Mouse (Mus musculus): ENCODE data around the gene Fam129b. TPM values are rescaled to one million over a fixed set of nuclear protein-coding genes. Genes with fewer than 3 reads are reported as not detected.

Gene Fam129b
- polyA plus RNA-seq, 1 experiment from 2014 or later, result 152 TPM

- Histone ChIP-seq H3K27me3 (no peaks in the 10 kb centered on the region), H3K4me1 (peaks cover 83% of the 10 kb centered on the region), H3K36me3 (no peaks in the 10 kb centered on the region), H3K4me3 (peak overlapping the region; percentile 8; the same call in 1 of the 2 replicates), H3K27ac (0 out of 2 replicates have a peak overlapping the region, but pooled peaks have one; percentile 54), H3K9ac (no peak overlapping the region), H3K9me3 (no peaks in the 10 kb centered on the region), H3K4me2 (peak overlapping the region; percentile 73; the same call in 1 of the 2 replicates)
- ATAC-seq (ENCODE audit: insufficient number of reproducible peaks, low FRiP score, low TSS enrichment, low read depth), result no peak
- 70% methylated on average over 5 of the region's 5 CpGs for WGBS
Measured at GRCm38 (mm10) chr2:32879593-32879992, 3.7 kb downstream of the Fam129b start.

- Histone ChIP-seq H3K4me2 (no peak overlapping the region), H3K9ac (no peak overlapping the region), H3K36me3 (no peaks in the 10 kb centered on the region), H3K27me3 (no peaks in the 10 kb centered on the region), H3K9me3 (no peaks in the 10 kb centered on the region), H3K4me1 (peaks cover 80% of the 10 kb centered on the region), H3K27ac (peak overlapping the region; percentile 80), H3K4me3 (no peak overlapping the region)
- 52% methylated on average over 6 of the region's 6 CpGs for WGBS
- no peak for ATAC-seq (ENCODE audit: insufficient number of reproducible peaks, low FRiP score, low TSS enrichment, low read depth)
Measured at GRCm38 (mm10) chr2:32881054-32881453, 5.1 kb downstream of the Fam129b start.

GRCm38 (mm10) chr2:32881723-32882122, 5.8 kb downstream of the Fam129b start:
- H3K36me3 ChIP-seq, result no peaks in the 10 kb centered on the region
- no peak overlapping the region for H3K9ac ChIP-seq
- H3K4me2 ChIP-seq, result no peak overlapping the region
- H3K4me3 ChIP-seq, result no peak overlapping the region
- ATAC-seq (ENCODE audit: insufficient number of reproducible peaks, low FRiP score, low TSS enrichment, low read depth), result no peak
- no peaks in the 10 kb centered on the region for H3K9me3 ChIP-seq
- H3K27ac ChIP-seq, result peak overlapping the region; percentile 80
- no peaks in the 10 kb centered on the region for H3K27me3 ChIP-seq
- 37% methylated on average over 3 of the region's 3 CpGs for WGBS
- H3K4me1 ChIP-seq, result peaks cover 83% of the 10 kb centered on the region

- Histone ChIP-seq H3K9ac (no peak overlapping the region), H3K4me3 (no peak overlapping the region), H3K4me2 (0 out of 2 replicates have a peak overlapping the region, but pooled peaks have one; percentile 14), H3K4me1 (peaks cover 82% of the 10 kb centered on the region), H3K36me3 (no peaks in the 10 kb centered on the region), H3K27me3 (no peaks in the 10 kb centered on the region), H3K9me3 (no peaks in the 10 kb centered on the region), H3K27ac (peak overlapping the region; percentile 80)
- whole genome bisulfite sequencing, result 42% methylated on average over 13 of the region's 21 CpGs
- ATAC-seq (ENCODE audit: insufficient number of reproducible peaks, low FRiP score, low TSS enrichment, low read depth), result peak; percentile 36; the same call in 1 of the 2 replicates
Measured at GRCm38 (mm10) chr2:32882283-32883043, 6.5 kb downstream of the Fam129b start.

GRCm38 (mm10) chr2:32884745-32885144, 8.8 kb downstream of the Fam129b start:
- Histone ChIP-seq H3K36me3 (no peaks in the 10 kb centered on the region), H3K27me3 (no peaks in the 10 kb centered on the region), H3K9ac (no peak overlapping the region), H3K27ac (peak overlapping the region; percentile 22), H3K4me3 (no peak overlapping the region), H3K9me3 (no peaks in the 10 kb centered on the region), H3K4me2 (no peak overlapping the region), H3K4me1 (peaks cover 79% of the 10 kb centered on the region)
- ATAC-seq (ENCODE audit: insufficient number of reproducible peaks, low FRiP score, low TSS enrichment, low read depth), result no peak
- 24% methylated on average over 7 of the region's 7 CpGs for WGBS

GRCm38 (mm10) chr2:32888029-32888428, 12.1 kb downstream of the Fam129b start:
- WGBS, result 17% methylated on average over 9 of the region's 9 CpGs
- Histone ChIP-seq H3K4me1 (peaks cover 68% of the 10 kb centered on the region), H3K27ac (peak overlapping the region; percentile 79), H3K36me3 (peaks cover 11% of the 10 kb centered on the region; the same call in 1 of the 2 replicates), H3K9me3 (no peaks in the 10 kb centered on the region), H3K9ac (no peak overlapping the region), H3K4me3 (no peak overlapping the region), H3K4me2 (no peak overlapping the region), H3K27me3 (no peaks in the 10 kb centered on the region)
- ATAC-seq (ENCODE audit: insufficient number of reproducible peaks, low FRiP score, low TSS enrichment, low read depth), result peak; percentile 52

GRCm38 (mm10) chr2:32888551-32888950, 12.6 kb downstream of the Fam129b start:
- Histone ChIP-seq H3K36me3 (peaks cover 11% of the 10 kb centered on the region; the same call in 1 of the 2 replicates), H3K4me1 (peaks cover 66% of the 10 kb centered on the region), H3K9me3 (no peaks in the 10 kb centered on the region), H3K27me3 (no peaks in the 10 kb centered on the region), H3K4me3 (no peak overlapping the region), H3K9ac (no peak overlapping the region), H3K4me2 (no peak overlapping the region), H3K27ac (peak overlapping the region; percentile 79)
- 14% methylated on average over 3 of the region's 3 CpGs for WGBS
- ATAC-seq (ENCODE audit: insufficient number of reproducible peaks, low FRiP score, low TSS enrichment, low read depth), result peak; percentile 56; the same call in 1 of the 2 replicates

- no peak overlapping the region for H3K27ac ChIP-seq
- ATAC-seq (ENCODE audit: insufficient number of reproducible peaks, low FRiP score, low TSS enrichment, low read depth), result no peak
- no peaks in the 10 kb centered on the region for H3K9me3 ChIP-seq
- peaks cover 15% of the 10 kb centered on the region; the same call in 1 of the 2 replicates for H3K36me3 ChIP-seq
- 84% methylated on average over 3 of the region's 3 CpGs for WGBS
- no peak overlapping the region for H3K4me2 ChIP-seq
- H3K9ac ChIP-seq, result no peak overlapping the region
- peaks cover 62% of the 10 kb centered on the region for H3K4me1 ChIP-seq
- H3K27me3 ChIP-seq, result no peaks in the 10 kb centered on the region
- H3K4me3 ChIP-seq, result no peak overlapping the region
Measured at GRCm38 (mm10) chr2:32890280-32890679, 14.4 kb downstream of the Fam129b start.

- H3K4me1 ChIP-seq, result peaks cover 68% of the 10 kb centered on the region
- peak overlapping the region; percentile 9; the same call in 1 of the 2 replicates for H3K27ac ChIP-seq
- H3K36me3 ChIP-seq, result peaks cover 15% of the 10 kb centered on the region; the same call in 1 of the 2 replicates
- 72% methylated on average over 9 of the region's 9 CpGs for WGBS
- no peaks in the 10 kb centered on the region for H3K9me3 ChIP-seq
- ATAC-seq (ENCODE audit: insufficient number of reproducible peaks, low FRiP score, low TSS enrichment, low read depth), result no peak
- no peak overlapping the region for H3K9ac ChIP-seq
- no peaks in the 10 kb centered on the region for H3K27me3 ChIP-seq
- no peak overlapping the region for H3K4me3 ChIP-seq
- no peak overlapping the region for H3K4me2 ChIP-seq
Measured at GRCm38 (mm10) chr2:32891278-32891677, 15.4 kb downstream of the Fam129b start.

GRCm38 (mm10) chr2:32892490-32892889, 16.6 kb downstream of the Fam129b start:
- peaks cover 15% of the 10 kb centered on the region; the same call in 1 of the 2 replicates for H3K36me3 ChIP-seq
- ATAC-seq (ENCODE audit: insufficient number of reproducible peaks, low FRiP score, low TSS enrichment, low read depth), result no peak
- H3K27me3 ChIP-seq, result no peaks in the 10 kb centered on the region
- H3K4me3 ChIP-seq, result no peak overlapping the region
- peaks cover 72% of the 10 kb centered on the region for H3K4me1 ChIP-seq
- H3K9ac ChIP-seq, result no peak overlapping the region
- 81% methylated on average over 14 of the region's 14 CpGs for WGBS
- peak overlapping the region; percentile 38; the same call in 1 of the 2 replicates for H3K27ac ChIP-seq
- H3K4me2 ChIP-seq, result no peak overlapping the region
- no peaks in the 10 kb centered on the region for H3K9me3 ChIP-seq

GRCm38 (mm10) chr2:32894097-32894496, 18.2 kb downstream of the Fam129b start:
- H3K36me3 ChIP-seq, result peaks cover 15% of the 10 kb centered on the region; the same call in 1 of the 2 replicates
- H3K9me3 ChIP-seq, result no peaks in the 10 kb centered on the region
- no peaks in the 10 kb centered on the region for H3K27me3 ChIP-seq
- 61% methylated on average over 2 of the region's 2 CpGs for WGBS
- no peak for ATAC-seq (ENCODE audit: insufficient number of reproducible peaks, low FRiP score, low TSS enrichment, low read depth)
- H3K27ac ChIP-seq, result peak overlapping the region; percentile 67
- no peak overlapping the region for H3K9ac ChIP-seq
- no peak overlapping the region for H3K4me3 ChIP-seq
- peaks cover 74% of the 10 kb centered on the region for H3K4me1 ChIP-seq
- no peak overlapping the region for H3K4me2 ChIP-seq

- H3K4me3 ChIP-seq, result no peak overlapping the region
- 44% methylated on average over 8 of the region's 8 CpGs for WGBS
- peaks cover 60% of the 10 kb centered on the region for H3K4me1 ChIP-seq
- H3K36me3 ChIP-seq, result peaks cover 17% of the 10 kb centered on the region; the same call in 1 of the 2 replicates
- H3K9me3 ChIP-seq, result no peaks in the 10 kb centered on the region
- peak overlapping the region; percentile 72 for H3K27ac ChIP-seq
- no peak overlapping the region for H3K4me2 ChIP-seq
- no peak overlapping the region for H3K9ac ChIP-seq
- H3K27me3 ChIP-seq, result no peaks in the 10 kb centered on the region
- ATAC-seq (ENCODE audit: insufficient number of reproducible peaks, low FRiP score, low TSS enrichment, low read depth), result no peak
Measured at GRCm38 (mm10) chr2:32895606-32896106, 19.7 kb downstream of the Fam129b start.

All from limb, embryonic 15.5 days (tissue).